Mouse (Mus musculus) B cell, adult 62 days (primary cell): ENCODE results near the gene Map3k9. TPM values are rescaled to one million over a fixed set of nuclear protein-coding genes. Genes with fewer than 3 reads are reported as not detected.

ENCODE experiments used
- total RNA-seq: library from RNA; stranded (reverse); gene quantifications from 4 replicates; pipeline ENCODE4 v1.2.4, GENCODE M21; 2023

The Map3k9 gene
- total RNA-seq = 21.4 to 25.6 TPM (median 22.9 TPM) in 4 replicates

GRCm38 (mm10) chr12:81781105-81781909, at the start of gene Map3k9:
Map3k9 (minus strand) TSS chr12:81781175.

Other genes with a start within 250 kb of the Map3k9 start
- 12.0 to 20.1 TPM (median 16.0 TPM) in 4 replicates for gene Gm20498, start 248.3 kb downstream of the Map3k9 start, total RNA-seq
- 20.0 to 28.8 TPM (median 22.8 TPM) in 4 replicates for gene Synj2bp, start 248.3 kb downstream of the Map3k9 start, total RNA-seq
- gene Adam21, start 212.7 kb downstream of the Map3k9 start, total RNA-seq = 0.19 to 0.32 TPM in 2 of 4 replicates, not detected in the others
- 47.6 to 65.4 TPM (median 52.3 TPM) in 4 replicates for gene Med6, start 186.2 kb downstream of the Map3k9 start, total RNA-seq
- not detected in 4 replicates for gene Ttc9, start 149.9 kb downstream of the Map3k9 start, total RNA-seq
- 40.2 to 57.7 TPM (median 49.4 TPM) in 4 replicates for gene Pcnx, start 78.8 kb upstream of the Map3k9 start, total RNA-seq